Mouse (Mus musculus) cerebellum, adult 2 months (tissue): ENCODE measurements around the gene Tnnc1. TPM values are rescaled to one million over a fixed set of nuclear protein-coding genes. Genes with fewer than 3 reads are reported as not detected.
A peak's percentile ranks its signal among the peaks of the same experiment; 100 is the strongest.

ENCODE experiments used
- DNase-seq, 2 experiments: peaks; one replicate each; pipeline ENCODE4 v3.0.0; 2021
- H3K27ac ChIP-seq: fragments of 200-500 bp; 2 replicates; pipeline ENCODE4 v1.5.1; 2012; ENCODE audit warnings: low read length, control low read depth, inconsistent platforms; ENCODE audit not compliant: insufficient read depth
- H3K27me3 ChIP-seq: fragments of 200-500 bp; 2 replicates; pipeline ENCODE4 v1.6.1; 2012; ENCODE audit warnings: inconsistent platforms, mild to moderate bottlenecking, low read length, moderate library complexity; ENCODE audit not compliant: control insufficient read depth, insufficient read depth
- H3K4me1 ChIP-seq: fragments of 200-500 bp; 2 replicates; pipeline ENCODE4 v1.6.1; 2011; ENCODE audit warnings: low read length; ENCODE audit not compliant: control insufficient read depth, insufficient read depth
- H3K4me3 ChIP-seq: fragments of 200-500 bp; replicated peaks from 2 replicates; pipeline ENCODE3; 2011; ENCODE audit warnings: mild to moderate bottlenecking, low read depth, low read length, control low read depth; ENCODE audit not compliant: insufficient read depth
- CTCF ChIP-seq: fragments of 200-500 bp; IDR thresholded peaks from 2 replicates; pipeline ENCODE4 v1.5.1; 2011; ENCODE audit warnings: low read depth, mild to moderate bottlenecking, control low read depth, low read length, moderate library complexity, borderline replicate concordance; ENCODE audit not compliant: insufficient read depth
- POLR2A ChIP-seq: fragments of 200-500 bp; IDR thresholded peaks from 2 replicates; pipeline ENCODE4 v1.6.1; 2011; ENCODE audit warnings: low read length, control low read depth, borderline replicate concordance; ENCODE audit not compliant: insufficient read depth
- WGBS: fragments of 180-500 bp; shearing (Covaris S2); methylation state at CpG from one replicate; pipeline ENCODE4 v1.1.7; 2018; 5-methylcytosine and 5-hydroxymethylcytosine counted together
- polyA plus RNA-seq: library from polyadenylated mRNA; depleted of rRNA; stranded (reverse); fragments of >200 nt; gene quantifications from 2 replicates; pipeline ENCODE4 v1.2.3, GENCODE M21; 2012; rRNA removed

The Tnnc1 gene
- polyA plus RNA-seq: 6.1 and 7.6 TPM in 2 replicates

DNA sequence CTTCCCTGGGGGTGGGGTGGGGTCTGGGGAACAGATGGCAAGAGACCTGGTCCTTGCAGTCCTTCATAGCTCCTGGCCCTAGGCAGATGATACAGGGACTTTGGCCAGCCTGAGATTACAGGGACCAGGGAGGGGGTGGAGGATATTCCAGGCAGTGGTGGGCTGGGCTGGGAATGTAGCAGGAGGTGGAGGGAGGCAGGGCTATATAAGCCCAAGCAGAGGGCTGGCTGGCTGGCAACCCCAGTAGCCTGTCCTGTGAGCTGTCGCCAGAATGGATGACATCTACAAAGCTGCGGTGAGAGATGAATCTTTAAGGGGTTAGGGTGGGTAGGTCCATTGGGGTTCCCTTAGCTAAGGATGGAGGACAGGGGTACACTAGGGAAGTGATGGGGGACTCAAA is at the start of gene Tnnc1:
Gene Tnnc1, plus strand, starts transcription at position 229 of the 400 bp plus-strand sequence.
- H3K4me3 ChIP-seq: peak within 1 kb of the TSS; percentile 83
- TF ChIP-seq POLR2A (no peak), CTCF (no peak)
- 56% methylated on average over 2 of the region's 2 CpGs for WGBS
- H3K27ac ChIP-seq: peak within 1 kb of the TSS; percentile 72
- no peaks in the 10 kb centered on the region; the same call in 1 of the 2 replicates for H3K4me1 ChIP-seq
- DNase-seq: no peak
- H3K27me3 ChIP-seq: no peaks in the 10 kb centered on the region

- H3K27ac ChIP-seq: no peak overlapping the region
- H3K27me3 ChIP-seq: no peaks in the 10 kb centered on the region
- TF ChIP-seq CTCF: no peak
- no peak for TF ChIP-seq POLR2A
- DNase-seq: no peak
- no peak overlapping the region for H3K4me3 ChIP-seq
- H3K4me1 ChIP-seq: peaks cover 10% of the 10 kb centered on the region
- 65% methylated on average over 27 of the region's 27 CpGs for WGBS
Measured at GRCm38 (mm10) chr14:31160196-31161150, 47.6 kb upstream of the Tnnc1 start.

DNA sequence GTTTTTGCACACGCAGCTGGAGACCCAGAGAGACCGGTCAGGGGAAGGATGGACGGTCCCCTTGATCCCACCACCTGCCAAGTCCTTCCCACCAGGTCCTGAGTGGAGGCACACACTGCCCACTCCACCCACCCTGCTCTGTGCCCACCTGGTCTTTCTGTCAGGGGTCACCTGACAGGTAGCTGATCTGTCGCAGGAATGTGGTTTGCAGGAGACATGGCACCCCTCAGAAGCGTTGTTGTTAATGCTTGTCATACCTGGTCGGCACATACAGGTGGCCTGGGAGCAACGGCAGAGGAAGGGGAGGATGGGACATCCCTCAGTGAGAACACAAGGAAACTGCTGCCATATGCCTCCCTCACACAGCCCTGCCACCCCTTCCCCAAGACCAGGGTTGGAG is 46.9 kb upstream of the Tnnc1 start:
- TF ChIP-seq CTCF: no peak
- no peak for TF ChIP-seq POLR2A
- H3K27ac ChIP-seq: no peak overlapping the region
- H3K27me3 ChIP-seq: no peaks in the 10 kb centered on the region
- 79% methylated on average over 7 of the region's 7 CpGs for WGBS
- no peak for DNase-seq
- H3K4me3 ChIP-seq: no peak overlapping the region
- peaks cover 13% of the 10 kb centered on the region for H3K4me1 ChIP-seq

DNA sequence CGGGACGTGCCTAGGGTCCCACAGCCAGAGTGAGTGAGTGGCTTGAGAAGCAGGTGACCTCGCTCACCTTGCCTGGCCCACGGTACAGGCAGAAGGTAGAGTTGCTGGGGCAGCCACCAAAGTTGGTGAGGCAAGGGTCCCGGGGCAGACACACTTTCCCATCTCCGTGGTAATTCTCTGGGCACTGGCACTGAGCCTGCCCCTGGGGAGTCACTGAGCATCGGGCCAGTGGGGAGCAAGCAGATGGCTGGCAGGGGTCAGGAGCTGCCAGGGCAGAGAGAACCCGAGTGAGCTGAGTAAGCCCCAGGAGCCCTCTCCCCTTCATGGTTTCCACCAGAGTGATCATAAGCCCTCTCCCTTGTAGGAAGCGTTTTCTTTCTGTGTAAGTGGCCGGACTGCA is 46.5 kb upstream of the Tnnc1 start:
- peaks cover 18% of the 10 kb centered on the region for H3K4me1 ChIP-seq
- H3K27ac ChIP-seq: no peak overlapping the region
- 36% methylated on average over 10 of the region's 10 CpGs for WGBS
- TF ChIP-seq POLR2A: no peak
- TF ChIP-seq CTCF: no peak
- DNase-seq: no peak
- no peak overlapping the region for H3K4me3 ChIP-seq
- no peaks in the 10 kb centered on the region for H3K27me3 ChIP-seq

DNA sequence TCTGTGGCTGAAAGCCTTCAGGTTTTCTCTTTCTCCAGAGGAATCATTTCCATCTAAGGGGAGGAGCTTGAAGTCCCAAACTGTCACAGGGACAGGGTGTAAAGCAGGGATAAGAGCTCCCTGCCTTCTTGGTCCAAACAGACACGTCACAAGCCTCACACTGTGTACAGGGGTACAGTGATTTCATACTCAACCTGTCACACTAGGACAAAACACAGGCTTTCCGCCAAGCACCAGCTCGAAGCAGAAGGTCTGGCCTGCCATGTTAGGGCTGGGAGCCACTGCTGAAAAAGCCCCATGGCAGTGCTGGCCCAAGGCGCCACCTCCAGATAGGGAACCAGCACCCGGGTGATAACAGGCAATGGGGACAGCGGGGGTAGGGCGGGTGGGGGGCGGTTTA is 44.0 kb upstream of the Tnnc1 start:
- H3K27ac ChIP-seq: no peak overlapping the region
- TF ChIP-seq POLR2A (no peak), CTCF (no peak)
- peaks cover 26% of the 10 kb centered on the region for H3K4me1 ChIP-seq
- H3K27me3 ChIP-seq: no peaks in the 10 kb centered on the region
- DNase-seq: peak; percentile 67 to 86
- WGBS: 40% methylated on average over 8 of the region's 8 CpGs
- H3K4me3 ChIP-seq: no peak overlapping the region

DNA sequence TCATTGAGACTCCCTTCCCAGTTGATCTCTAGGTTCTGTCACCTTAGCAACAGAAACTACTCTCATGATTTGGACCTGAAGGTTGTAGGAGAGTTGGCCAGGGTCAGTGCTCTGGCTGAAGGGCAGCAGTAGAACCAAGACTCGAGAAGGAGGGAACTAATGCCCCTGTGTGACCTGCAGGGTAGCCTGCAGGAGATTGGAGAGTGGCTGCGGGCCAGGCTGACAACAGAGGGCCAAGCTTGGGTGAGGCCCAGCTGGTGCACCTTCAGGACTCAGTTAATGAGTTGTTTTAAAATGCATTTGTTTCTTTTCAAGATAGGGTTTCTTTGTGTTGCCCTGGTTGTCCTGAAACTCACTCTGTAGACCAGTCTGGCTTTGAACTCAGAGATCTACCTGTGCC is 43.1 kb upstream of the Tnnc1 start:
- H3K27ac ChIP-seq: 0 out of 2 replicates have a peak overlapping the region, but pooled peaks have one; percentile 6
- 17% methylated on average over 2 of the region's 2 CpGs for WGBS
- DNase-seq: peak; percentile 51 to 52

DNA sequence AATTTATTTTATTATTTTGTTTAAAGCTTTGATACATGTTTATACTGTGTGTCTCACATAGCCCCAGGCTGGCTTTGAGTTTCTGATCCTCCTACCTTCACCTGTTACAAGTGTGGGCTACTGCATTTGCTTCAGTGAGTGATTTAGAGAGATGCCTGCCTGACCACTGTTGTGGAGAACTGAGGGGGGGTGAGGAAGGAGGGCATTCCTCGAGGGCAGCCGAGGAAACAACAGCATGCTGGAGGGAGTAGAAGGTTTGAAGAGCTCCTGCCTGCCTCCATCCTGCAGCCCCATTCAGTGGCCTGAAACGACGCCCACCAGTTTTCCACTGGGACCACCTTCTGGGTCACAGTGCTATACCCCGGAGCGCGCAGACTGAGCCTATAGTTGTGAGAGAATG is 42.7 kb upstream of the Tnnc1 start:
- Histone ChIP-seq H3K4me1 (peaks cover 28% of the 10 kb centered on the region), H3K27ac (no peak overlapping the region), H3K4me3 (no peak overlapping the region), H3K27me3 (no peaks in the 10 kb centered on the region)
- TF ChIP-seq CTCF (no peak), POLR2A (no peak)
- WGBS: 57% methylated on average over 7 of the region's 7 CpGs
- DNase-seq: no peak

More for the DNA sequence above, 43.1 kb upstream of the Tnnc1 start:
- no peak for TF ChIP-seq CTCF
- TF ChIP-seq POLR2A: no peak
- H3K4me1 ChIP-seq: peaks cover 26% of the 10 kb centered on the region
- H3K4me3 ChIP-seq: no peak overlapping the region
- no peaks in the 10 kb centered on the region for H3K27me3 ChIP-seq

DNA sequence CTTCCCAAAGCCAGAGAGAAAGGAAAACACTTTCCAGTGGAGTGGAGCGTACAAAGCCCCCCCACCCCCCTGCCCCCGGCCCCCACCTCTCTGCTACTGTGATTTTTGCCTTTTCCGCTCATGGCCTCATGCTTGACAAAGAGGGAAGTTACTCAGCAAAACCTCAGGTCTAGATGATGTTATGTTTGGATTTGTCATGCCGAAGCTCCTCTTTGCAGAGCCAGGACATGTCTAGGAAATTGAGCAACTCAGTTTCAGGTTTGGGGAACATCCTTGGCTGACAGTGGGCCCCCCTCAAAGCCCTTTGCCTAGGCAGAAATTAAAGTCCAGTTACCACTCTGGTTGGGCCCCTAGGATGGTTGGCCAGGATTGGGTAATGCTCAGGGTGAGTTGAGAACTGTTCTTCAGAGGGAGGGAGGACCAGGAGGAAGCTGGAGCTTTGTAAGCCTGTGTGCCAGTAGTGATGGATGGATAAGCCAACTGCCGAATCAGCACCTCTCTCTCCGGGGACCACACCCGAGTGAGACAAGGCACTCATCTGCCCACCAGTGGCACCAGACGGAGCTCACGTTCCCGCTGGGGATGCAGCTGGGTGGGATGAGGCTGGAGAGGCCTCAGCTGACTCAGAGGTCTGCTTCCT is 42.0 kb upstream of the Tnnc1 start:
- Histone ChIP-seq H3K4me3 (no peak overlapping the region), H3K27me3 (no peaks in the 10 kb centered on the region), H3K27ac (no peak overlapping the region), H3K4me1 (peaks cover 32% of the 10 kb centered on the region)
- TF ChIP-seq CTCF (no peak), POLR2A (no peak)
- 69% methylated on average over 10 of the region's 10 CpGs for WGBS
- DNase-seq: no peak
